In the genomic region with DNA sequence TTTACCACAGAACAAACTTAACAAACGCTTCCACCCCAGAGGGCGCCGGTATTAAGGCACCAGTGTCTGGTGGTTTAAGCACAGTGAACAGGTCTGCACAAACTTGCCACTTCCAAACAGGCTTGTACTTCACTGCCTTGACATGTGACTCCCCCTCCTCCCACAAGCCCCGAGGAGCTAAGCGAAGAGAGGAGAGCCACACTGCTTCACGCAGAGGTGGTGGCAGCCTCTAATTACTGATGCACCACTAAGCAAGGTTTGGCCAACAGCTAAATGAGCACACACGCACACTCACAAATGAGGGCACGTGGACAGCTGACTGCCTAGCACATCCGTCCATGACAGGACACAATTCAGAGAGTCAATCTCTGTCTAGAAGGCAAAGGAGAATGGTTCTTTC, we compare ENCODE assay signal across 19 mouse cellular contexts.
A peak's percentile ranks its signal among the peaks of the same experiment; 100 is the strongest.
DNase-seq lines count a peak whose midpoint lies in the region; ATAC-seq lines count a peak whose summit lies in the region.
"Had no signal": no experiment of that assay in that cellular context is flagged by ENCODE, and none has a peak within 500 bp of the region (broad histone marks: within the 10 kb centered on the region; RNA-seq: fewer than 3 reads in every experiment).

No protein-coding gene starts in this region.

- no peak overlapping the region for H3K27ac ChIP-seq in embryonic facial prominence, embryonic 14.5 days (replicated peaks; ENCODE audit: low read depth, low read length)
- H3K27ac ChIP-seq in embryonic facial prominence, embryonic 10.5 days (replicated peaks), result no peak overlapping the region
- no peak overlapping the region for H3K27ac ChIP-seq in forebrain, embryonic 16.5 days (ENCODE audit: low read length)
- H3K27ac ChIP-seq: hindbrain, embryonic 10.5 days; limb, embryonic 12.5 days; liver, embryonic 13.5 days; neural tube, embryonic 13.5 days had no signal

- H3K4me3 ChIP-seq in embryonic facial prominence, embryonic 14.5 days (ENCODE audit: low read depth, low read length), result no peak overlapping the region
- H3K4me3 ChIP-seq in embryonic facial prominence, embryonic 10.5 days, result no peak overlapping the region
- no peak overlapping the region for H3K4me3 ChIP-seq in forebrain, embryonic 16.5 days (replicated peaks; ENCODE audit: low read length)
- H3K4me3 ChIP-seq: hindbrain, embryonic 10.5 days; limb, embryonic 12.5 days; liver, embryonic 13.5 days; neural tube, embryonic 13.5 days had no signal

- ATAC-seq in embryonic facial prominence, embryonic 14.5 days (ENCODE audit: low read depth), result no peak
- peak; percentile 49; the same call in 1 of the 2 replicates for ATAC-seq in forebrain, embryonic 16.5 days

- no peaks in the 10 kb centered on the region for H3K36me3 ChIP-seq in embryonic facial prominence, embryonic 14.5 days (ENCODE audit: control insufficient read depth, insufficient read depth, low read length)
- H3K36me3 ChIP-seq in embryonic facial prominence, embryonic 10.5 days (replicated peaks), result no peaks in the 10 kb centered on the region
- no peaks in the 10 kb centered on the region for H3K36me3 ChIP-seq in forebrain, embryonic 16.5 days (ENCODE audit: control insufficient read depth, insufficient read depth)
- H3K36me3 ChIP-seq: hindbrain, embryonic 10.5 days; limb, embryonic 12.5 days; liver, embryonic 13.5 days; neural tube, embryonic 13.5 days had no signal

- no peaks in the 10 kb centered on the region for H3K4me1 ChIP-seq in embryonic facial prominence, embryonic 14.5 days (ENCODE audit: control insufficient read depth, insufficient read depth, low read length)
- H3K4me1 ChIP-seq in embryonic facial prominence, embryonic 10.5 days, result peaks cover 6% of the 10 kb centered on the region
- H3K4me1 ChIP-seq in forebrain, embryonic 16.5 days (replicated peaks; ENCODE audit: control insufficient read depth, insufficient read depth, low read length), result peaks cover 4% of the 10 kb centered on the region; the same call in 1 of the 2 replicates
- H3K4me1 ChIP-seq: liver, embryonic 13.5 days had no signal

- intact Hi-C loops in left cerebral cortex, postnatal 4 days (cut with DNase I), result no loop called here

- no peak overlapping the region for H3K9ac ChIP-seq in embryonic facial prominence, embryonic 14.5 days (ENCODE audit: low read depth, low read length)
- no peak overlapping the region for H3K9ac ChIP-seq in forebrain, embryonic 16.5 days (replicated peaks; ENCODE audit: low read depth, low read length)
- H3K9ac ChIP-seq: limb, embryonic 12.5 days; liver, embryonic 13.5 days; lung, embryonic 14.5 days; neural tube, embryonic 13.5 days had no signal

- H3K9me3 ChIP-seq in embryonic facial prominence, embryonic 14.5 days (ENCODE audit: control insufficient read depth, low read length), result no peaks in the 10 kb centered on the region
- no peaks in the 10 kb centered on the region for H3K9me3 ChIP-seq in embryonic facial prominence, embryonic 10.5 days
- no peaks in the 10 kb centered on the region for H3K9me3 ChIP-seq in forebrain, embryonic 16.5 days (ENCODE audit: control insufficient read depth, low read length)
- H3K9me3 ChIP-seq: hindbrain, embryonic 10.5 days; limb, embryonic 12.5 days; liver, embryonic 13.5 days; neural tube, embryonic 13.5 days had no signal

- peak; percentile 34 for DNase-seq in embryonic facial prominence, embryonic 14.5 days (ENCODE audit: low spot score)
- DNase-seq in embryonic facial prominence, embryonic 10.5 days (ENCODE audit: low spot score), result no peak
- peak; percentile 49 for DNase-seq in left cerebral cortex, postnatal 4 days
- no peak for DNase-seq in left cerebral cortex, adult 11 months (ENCODE audit: low spot score)
- DNase-seq in R1 (ENCODE audit: low read depth, low spot score), result peak; percentile 32
- no peak for DNase-seq in ovary, postnatal 10 days (ENCODE audit: low spot score)
- DNase-seq: adrenal gland, adult 8-10 months; cerebellum, postnatal 25 days; kidney, adult 8-10 months; liver, embryonic 13.5 days; lung, embryonic 14.5 days; lung, postnatal 36 days; right cerebral cortex, postnatal 25 days; thymus, adult 2 months had no signal

- H3K27me3 ChIP-seq in embryonic facial prominence, embryonic 14.5 days (replicated peaks; ENCODE audit: control insufficient read depth, insufficient read depth, low read length), result no peaks in the 10 kb centered on the region
- H3K27me3 ChIP-seq in embryonic facial prominence, embryonic 10.5 days (replicated peaks; ENCODE audit: low read depth, poor library complexity, severe bottlenecking), result no peaks in the 10 kb centered on the region
- H3K27me3 ChIP-seq in forebrain, embryonic 16.5 days (replicated peaks; ENCODE audit: control insufficient read depth, insufficient read depth, low read length), result no peaks in the 10 kb centered on the region
- H3K27me3 ChIP-seq: CH12.LX; liver, embryonic 13.5 days; neural tube, embryonic 13.5 days had no signal

- H3K4me2 ChIP-seq in embryonic facial prominence, embryonic 14.5 days (ENCODE audit: low read depth, low read length), result no peak overlapping the region
- H3K4me2 ChIP-seq in forebrain, embryonic 16.5 days (ENCODE audit: low read length), result no peak overlapping the region
- H3K4me2 ChIP-seq: limb, embryonic 12.5 days; liver, embryonic 13.5 days; lung, embryonic 14.5 days; neural tube, embryonic 13.5 days had no signal

- 65% methylated on average over 9 of the region's 9 CpGs for WGBS in embryonic facial prominence, embryonic 14.5 days
- 68% methylated on average over 9 of the region's 9 CpGs for WGBS in embryonic facial prominence, embryonic 10.5 days
- WGBS in forebrain, embryonic 16.5 days, result 30% methylated on average over 9 of the region's 9 CpGs

Comparison
In these comparisons a context has a peak if more than half of its experiments do, and no peak if none do; other contexts are left out.
1. DNase-seq: peak in embryonic facial prominence, embryonic 14.5 days (single experiment), left cerebral cortex, postnatal 4 days (single experiment) and R1 (single experiment); none in embryonic facial prominence, embryonic 10.5 days (single experiment), left cerebral cortex, adult 11 months (single experiment) and ovary, postnatal 10 days (single experiment).